Mouse (Mus musculus): ENCODE results near the gene Mbd6. TPM values are rescaled to one million over a fixed set of nuclear protein-coding genes. Genes with fewer than 3 reads are reported as not detected.

Mbd6 gene
- polyA plus RNA-seq, 1 experiment from 2014 or later = 16.1 TPM

DNA sequence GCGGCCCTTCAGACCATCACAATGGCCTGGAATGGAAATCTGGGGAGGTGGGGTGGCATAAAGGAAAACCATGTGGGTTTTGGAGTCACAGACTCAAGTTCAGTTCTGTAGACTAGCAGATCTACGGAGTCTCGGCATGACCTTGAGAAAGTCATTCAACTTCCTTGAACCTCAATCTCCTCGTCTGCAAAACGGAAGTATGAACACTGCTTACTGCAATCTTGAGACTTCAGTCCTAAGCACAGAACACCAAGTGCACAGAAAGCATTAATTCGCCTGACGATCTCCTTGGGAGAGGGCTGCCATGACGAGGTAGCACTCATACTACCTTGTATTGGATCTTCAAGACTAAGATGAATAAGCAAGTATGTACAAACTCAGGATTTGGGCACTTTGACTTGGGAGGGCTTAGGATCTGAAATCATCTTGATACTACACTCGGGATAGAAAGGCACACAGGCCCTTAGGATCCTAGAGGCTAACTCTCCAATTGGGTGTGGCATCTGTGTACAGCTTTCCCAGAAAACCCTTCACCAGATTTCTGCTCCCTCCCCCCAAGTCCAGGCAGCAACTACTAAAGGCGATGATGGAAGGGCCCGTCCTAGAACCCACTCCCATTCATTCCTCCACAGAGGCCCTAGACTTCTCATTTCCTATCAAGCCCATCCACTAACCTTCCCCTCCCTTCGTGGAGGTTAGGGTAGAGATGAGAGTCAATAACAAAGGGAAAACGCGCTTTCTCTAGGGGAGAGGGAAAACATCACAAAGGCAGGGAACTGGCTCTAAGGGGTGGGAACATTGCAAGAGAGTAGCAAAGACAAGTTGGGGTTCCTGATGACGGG, 26.9 kb downstream of the Mbd6 start:
- WGBS = 64% methylated on average over 15 of the region's 15 CpGs
- H3K4me2 ChIP-seq (ENCODE audit: low read length) = no peak overlapping the region
- H3K9ac ChIP-seq (ENCODE audit: low read length) = no peak overlapping the region
- ATAC-seq (ENCODE audit: insufficient number of reproducible peaks, insufficient read depth, low FRiP score, low read depth) = no peak
- H3K27ac ChIP-seq (replicated peaks in 1 of 2; ENCODE audit: control insufficient read depth in 1 of 2, insufficient read depth in 1 of 2, low read depth in 2 of 2, low read length in 2 of 2) = no peak overlapping the region
- H3K27me3 ChIP-seq (ENCODE audit: control insufficient read depth, insufficient read depth, low read length) = peaks cover 37% of the 10 kb centered on the region
- H3K4me1 ChIP-seq (ENCODE audit: control insufficient read depth in 2 of 2, insufficient read depth in 2 of 2, low read length in 2 of 2) = peaks cover 6 to 8% of the 10 kb centered on the region in 2 experiments; a peak in 3 of 4 replicates
- H3K36me3 ChIP-seq (ENCODE audit: control insufficient read depth, insufficient read depth, low read length) = no peaks in the 10 kb centered on the region
- H3K9me3 ChIP-seq (ENCODE audit: control insufficient read depth, low read length) = no peaks in the 10 kb centered on the region
- no peak overlapping the region; a peak in 1 of 4 replicates for H3K4me3 ChIP-seq (ENCODE audit: control insufficient read depth in 1 of 2, insufficient read depth in 1 of 2, low read depth in 1 of 2, low read length in 2 of 2)

GRCm38 (mm10) chr10:127258489-127258888, 30.3 kb downstream of the Mbd6 start:
- Histone ChIP-seq H3K9me3 (ENCODE audit: control insufficient read depth, low read length) (no peaks in the 10 kb centered on the region), H3K4me2 (ENCODE audit: low read length) (no peak overlapping the region), H3K4me3 (ENCODE audit: control insufficient read depth in 1 of 2, insufficient read depth in 1 of 2, low read depth in 1 of 2, low read length in 2 of 2) (no peak overlapping the region), H3K36me3 (ENCODE audit: control insufficient read depth, insufficient read depth, low read length) (no peaks in the 10 kb centered on the region), H3K4me1 (ENCODE audit: control insufficient read depth in 2 of 2, insufficient read depth in 2 of 2, low read length in 2 of 2) (peaks cover 6 to 7% of the 10 kb centered on the region in 2 experiments; a peak in 2 of 4 replicates), H3K9ac (ENCODE audit: low read length) (no peak overlapping the region), H3K27me3 (ENCODE audit: control insufficient read depth, insufficient read depth, low read length) (peaks cover 25% of the 10 kb centered on the region), H3K27ac (replicated peaks in 1 of 2; ENCODE audit: control insufficient read depth in 1 of 2, insufficient read depth in 1 of 2, low read depth in 2 of 2, low read length in 2 of 2) (no peak overlapping the region)
- no peak for ATAC-seq (ENCODE audit: insufficient number of reproducible peaks, insufficient read depth, low FRiP score, low read depth)
- 71% methylated on average over 8 of the region's 8 CpGs for WGBS

DNA sequence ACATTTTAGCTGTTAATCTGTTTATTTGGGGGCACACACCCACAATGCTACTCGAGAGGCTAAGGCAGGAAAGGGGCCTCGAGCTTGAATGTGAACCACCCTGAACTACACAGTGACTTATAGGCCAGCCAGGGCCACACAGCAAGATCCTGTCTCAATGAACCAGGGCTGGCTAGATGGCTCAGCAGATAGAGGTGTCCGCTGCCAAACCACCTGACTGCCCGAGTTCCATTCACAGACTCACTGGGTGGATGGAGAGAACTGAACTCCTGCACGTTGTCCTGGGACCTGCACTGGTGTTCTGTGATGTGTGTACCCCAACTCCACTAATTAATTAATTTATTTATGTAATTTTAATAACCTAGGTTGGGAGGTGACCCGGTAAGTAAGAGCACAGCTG, 31.0 kb downstream of the Mbd6 start:
- H3K4me2 ChIP-seq (ENCODE audit: low read length) = no peak overlapping the region
- WGBS = 76% methylated on average over 6 of the region's 6 CpGs

GRCm38 (mm10) chr10:127255625-127256345, 33.0 kb downstream of the Mbd6 start:
- ATAC-seq (ENCODE audit: insufficient number of reproducible peaks, insufficient read depth, low FRiP score, low read depth) = peak; percentile 82
- Histone ChIP-seq H3K9me3 (ENCODE audit: control insufficient read depth, low read length) (no peaks in the 10 kb centered on the region), H3K9ac (ENCODE audit: low read length) (no peak overlapping the region), H3K4me1 (ENCODE audit: control insufficient read depth in 2 of 2, insufficient read depth in 2 of 2, low read length in 2 of 2) (no peaks in the 10 kb centered on the region), H3K27me3 (ENCODE audit: control insufficient read depth, insufficient read depth, low read length) (no peaks in the 10 kb centered on the region), H3K4me3 (ENCODE audit: control insufficient read depth in 1 of 2, insufficient read depth in 1 of 2, low read depth in 1 of 2, low read length in 2 of 2) (no peak overlapping the region), H3K27ac (replicated peaks in 1 of 2; ENCODE audit: control insufficient read depth in 1 of 2, insufficient read depth in 1 of 2, low read depth in 2 of 2, low read length in 2 of 2) (no peak overlapping the region), H3K36me3 (ENCODE audit: control insufficient read depth, insufficient read depth, low read length) (no peaks in the 10 kb centered on the region), H3K4me2 (ENCODE audit: low read length) (no peak overlapping the region)
- 19% methylated on average over 14 of the region's 14 CpGs for WGBS

More for the DNA sequence above, 31.0 kb downstream of the Mbd6 start:
- Histone ChIP-seq H3K36me3 (ENCODE audit: control insufficient read depth, insufficient read depth, low read length) (no peaks in the 10 kb centered on the region), H3K9ac (ENCODE audit: low read length) (no peak overlapping the region), H3K27ac (replicated peaks in 1 of 2; ENCODE audit: control insufficient read depth in 1 of 2, insufficient read depth in 1 of 2, low read depth in 2 of 2, low read length in 2 of 2) (no peak overlapping the region), H3K27me3 (ENCODE audit: control insufficient read depth, insufficient read depth, low read length) (peaks cover 20% of the 10 kb centered on the region), H3K9me3 (ENCODE audit: control insufficient read depth, low read length) (no peaks in the 10 kb centered on the region), H3K4me1 (ENCODE audit: control insufficient read depth in 2 of 2, insufficient read depth in 2 of 2, low read length in 2 of 2) (peaks cover 4 to 5% of the 10 kb centered on the region in 2 experiments; a peak in 2 of 4 replicates), H3K4me3 (ENCODE audit: control insufficient read depth in 1 of 2, insufficient read depth in 1 of 2, low read depth in 1 of 2, low read length in 2 of 2) (no peak overlapping the region)
- ATAC-seq (ENCODE audit: insufficient number of reproducible peaks, insufficient read depth, low FRiP score, low read depth) = no peak

DNA sequence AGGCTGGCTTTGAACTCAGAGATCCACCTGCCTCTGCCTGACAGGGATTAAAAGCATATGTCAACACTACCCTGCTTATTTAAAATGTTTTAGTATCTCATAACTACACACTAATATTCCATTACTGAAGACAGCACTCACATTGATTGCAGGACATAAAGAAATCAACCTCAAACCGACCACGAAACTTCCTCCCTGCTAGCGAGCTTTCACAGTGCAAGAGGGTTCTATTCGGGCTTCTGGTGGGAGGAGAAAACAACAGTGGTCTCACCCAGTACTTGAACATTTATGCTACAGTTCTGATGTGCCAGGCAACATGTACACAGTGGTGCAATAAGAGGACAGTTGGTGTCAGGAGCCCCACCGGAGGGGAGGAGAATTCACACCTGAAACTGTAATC, 38.0 kb downstream of the Mbd6 start:
- H3K9ac ChIP-seq (ENCODE audit: low read length) = no peak overlapping the region

GRCm38 (mm10) chr10:127238241-127238824, 50.5 kb downstream of the Mbd6 start:
- no peak overlapping the region for H3K4me3 ChIP-seq (ENCODE audit: control insufficient read depth in 1 of 2, insufficient read depth in 1 of 2, low read depth in 1 of 2, low read length in 2 of 2)

More for the DNA sequence above, 38.0 kb downstream of the Mbd6 start:
- Histone ChIP-seq H3K27ac (replicated peaks in 1 of 2; ENCODE audit: control insufficient read depth in 1 of 2, insufficient read depth in 1 of 2, low read depth in 2 of 2, low read length in 2 of 2) (no peak overlapping the region), H3K9me3 (ENCODE audit: control insufficient read depth, low read length) (no peaks in the 10 kb centered on the region), H3K4me1 (ENCODE audit: control insufficient read depth in 2 of 2, insufficient read depth in 2 of 2, low read length in 2 of 2) (no peaks in the 10 kb centered on the region), H3K27me3 (ENCODE audit: control insufficient read depth, insufficient read depth, low read length) (no peaks in the 10 kb centered on the region), H3K4me2 (ENCODE audit: low read length) (no peak overlapping the region), H3K36me3 (ENCODE audit: control insufficient read depth, insufficient read depth, low read length) (no peaks in the 10 kb centered on the region), H3K4me3 (ENCODE audit: control insufficient read depth in 1 of 2, insufficient read depth in 1 of 2, low read depth in 1 of 2, low read length in 2 of 2) (no peak overlapping the region)
- 73% methylated on average over 5 of the region's 5 CpGs for WGBS
- ATAC-seq (ENCODE audit: insufficient number of reproducible peaks, insufficient read depth, low FRiP score, low read depth) = no peak

GRCm38 (mm10) chr10:127236541-127236940, 52.3 kb downstream of the Mbd6 start:
- H3K4me1 ChIP-seq (ENCODE audit: control insufficient read depth in 2 of 2, insufficient read depth in 2 of 2, low read length in 2 of 2) = no peaks in the 10 kb centered on the region
- H3K27me3 ChIP-seq (ENCODE audit: control insufficient read depth, insufficient read depth, low read length) = peaks cover 30% of the 10 kb centered on the region
- WGBS = 58% methylated on average over 9 of the region's 9 CpGs
- H3K9ac ChIP-seq (ENCODE audit: low read length) = no peak overlapping the region
- no peak overlapping the region for H3K4me2 ChIP-seq (ENCODE audit: low read length)
- no peak for ATAC-seq (ENCODE audit: insufficient number of reproducible peaks, insufficient read depth, low FRiP score, low read depth)
- no peak overlapping the region for H3K27ac ChIP-seq (replicated peaks in 1 of 2; ENCODE audit: control insufficient read depth in 1 of 2, insufficient read depth in 1 of 2, low read depth in 2 of 2, low read length in 2 of 2)
- no peaks in the 10 kb centered on the region for H3K9me3 ChIP-seq (ENCODE audit: control insufficient read depth, low read length)
- H3K4me3 ChIP-seq (ENCODE audit: control insufficient read depth in 1 of 2, insufficient read depth in 1 of 2, low read depth in 1 of 2, low read length in 2 of 2) = no peak overlapping the region
- no peaks in the 10 kb centered on the region for H3K36me3 ChIP-seq (ENCODE audit: control insufficient read depth, insufficient read depth, low read length)

More at GRCm38 (mm10) chr10:127238241-127238824, 50.5 kb downstream of the Mbd6 start:
- no peaks in the 10 kb centered on the region for H3K36me3 ChIP-seq (ENCODE audit: control insufficient read depth, insufficient read depth, low read length)
- ATAC-seq (ENCODE audit: insufficient number of reproducible peaks, insufficient read depth, low FRiP score, low read depth) = no peak
- no peaks in the 10 kb centered on the region for H3K9me3 ChIP-seq (ENCODE audit: control insufficient read depth, low read length)
- 58% methylated on average over 18 of the region's 18 CpGs for WGBS
- no peak overlapping the region for H3K27ac ChIP-seq (replicated peaks in 1 of 2; ENCODE audit: control insufficient read depth in 1 of 2, insufficient read depth in 1 of 2, low read depth in 2 of 2, low read length in 2 of 2)
- H3K9ac ChIP-seq (ENCODE audit: low read length) = no peak overlapping the region
- H3K4me2 ChIP-seq (ENCODE audit: low read length) = 0 out of 2 replicates have a peak overlapping the region, but pooled peaks have one; percentile 21
- H3K4me1 ChIP-seq (ENCODE audit: control insufficient read depth in 2 of 2, insufficient read depth in 2 of 2, low read length in 2 of 2) = no peaks in the 10 kb centered on the region
- peaks cover 30% of the 10 kb centered on the region for H3K27me3 ChIP-seq (ENCODE audit: control insufficient read depth, insufficient read depth, low read length)
